Mouse (Mus musculus) liver, postnatal 0 days (tissue): ENCODE results near the gene I0C0044D17Rik. TPM values are rescaled to one million over a fixed set of nuclear protein-coding genes. Genes with fewer than 3 reads are reported as not detected.
A peak's percentile ranks its signal among the peaks of the same experiment; 100 is the strongest.

Experiments
- ATAC-seq: fragments of 200-750 bp; cut with Nextera tagmentation; 2 replicates; pipeline ENCODE4 v1.8.0; 2017; ENCODE audit warnings: mild to moderate bottlenecking, moderate library complexity
- DNase-seq: peaks from one replicate; pipeline ENCODE4 v3.0.0-alpha.2; 2016
- H3K27ac ChIP-seq: fragments of 300-500 bp; sonication (generic); 2 replicates; pipeline ENCODE4 v1.5.1; 2014; ENCODE audit warnings: antibody characterized with exemption, moderate library complexity, mild to moderate bottlenecking, low read depth
- H3K27me3 ChIP-seq: fragments of 300-500 bp; sonication (generic); 2 replicates; pipeline ENCODE4 v1.6.1; 2014; ENCODE audit warnings: low read length, control low read depth, mixed read lengths; ENCODE audit not compliant: insufficient read depth
- H3K36me3 ChIP-seq: fragments of 300-500 bp; sonication (generic); replicated peaks from 2 replicates; pipeline ENCODE4 v1.6.1; 2014; ENCODE audit warnings: mild to moderate bottlenecking, control low read depth, low read length, moderate library complexity, mixed read lengths; ENCODE audit not compliant: insufficient read depth
- H3K4me1 ChIP-seq: fragments of 300-500 bp; sonication (generic); 2 replicates; pipeline ENCODE4 v1.6.1; 2014; ENCODE audit warnings: antibody characterized with exemption, mild to moderate bottlenecking, control low read depth; ENCODE audit not compliant: insufficient read depth
- H3K4me2 ChIP-seq: fragments of 300-500 bp; sonication (generic); 2 replicates; pipeline ENCODE4 v1.6.1; 2014; ENCODE audit warnings: low read depth, mild to moderate bottlenecking, low read length, moderate library complexity, mixed read lengths
- H3K4me3 ChIP-seq: fragments of 300-500 bp; sonication (generic); 2 replicates; pipeline ENCODE4 v1.5.1; 2014; ENCODE audit warnings: low read depth, low read length
- H3K9ac ChIP-seq: fragments of 300-500 bp; sonication (generic); replicated peaks from 2 replicates; pipeline ENCODE4 v1.6.1; 2014; ENCODE audit warnings: mild to moderate bottlenecking, moderate library complexity
- H3K9me3 ChIP-seq: fragments of 300-500 bp; sonication (generic); 2 replicates; pipeline ENCODE4 v1.6.1; 2016; ENCODE audit warnings: mild to moderate bottlenecking, control low read depth, low read length, mixed read lengths
- CTCF ChIP-seq: sonication (generic); IDR thresholded peaks from 2 replicates; pipeline ENCODE4 v1.5.1; 2016; ENCODE audit warnings: antibody characterized with exemption, low read depth
- EP300 ChIP-seq: IDR thresholded peaks from 2 replicates; pipeline ENCODE4 v1.6.1; 2016; ENCODE audit warnings: antibody characterized with exemption, low read depth, mild to moderate bottlenecking
- WGBS: fragments of 180-500 bp; shearing (Covaris S2); extraction: QIAGEN DNeasy Blood & Tissue Kit; methylation state at CpG from one replicate; pipeline ENCODE4 v1.1.7; 2014; ENCODE audit not compliant: insufficient replicate concordance; 5-methylcytosine and 5-hydroxymethylcytosine counted together
- polyA plus RNA-seq: library from polyadenylated mRNA; unstranded; fragments of >200 nt; fragmentation: Nextera tagmentation; extraction: Ambion mirVana; gene quantifications from 2 replicates; pipeline ENCODE4 v1.2.1, GENCODE M21; 2015

Gene I0C0044D17Rik
- polyA plus RNA-seq, 1 experiment from 2014 or later, result not detected

GRCm38 (mm10) chr4:98790721-98791120 is 32.9 kb downstream of the I0C0044D17Rik start:
- 59% methylated on average over 1 of the region's 1 CpGs for WGBS
- TF ChIP-seq EP300 (no peak), CTCF (no peak)

GRCm38 (mm10) chr4:98789861-98790311 is 33.8 kb downstream of the I0C0044D17Rik start:
- H3K27me3 ChIP-seq, result no peaks in the 10 kb centered on the region
- no peaks in the 10 kb centered on the region for H3K36me3 ChIP-seq
- WGBS, result 8% methylated on average over 10 of the region's 10 CpGs
- H3K4me2 ChIP-seq, result peak overlapping the region; percentile 45
- H3K4me3 ChIP-seq, result no peak overlapping the region
- 0 out of 2 replicates have a peak, but pooled peaks cover 2% of the 10 kb centered on the region for H3K4me1 ChIP-seq
- no peak overlapping the region for H3K27ac ChIP-seq
- ATAC-seq (no peak), DNase-seq (no peak)
- no peaks in the 10 kb centered on the region for H3K9me3 ChIP-seq
- H3K9ac ChIP-seq, result no peak overlapping the region
- TF ChIP-seq CTCF (no peak), EP300 (no peak)

More at GRCm38 (mm10) chr4:98790721-98791120, 32.9 kb downstream of the I0C0044D17Rik start:
- DNase-seq (no peak), ATAC-seq (no peak)
- Histone ChIP-seq H3K36me3 (no peaks in the 10 kb centered on the region), H3K27me3 (no peaks in the 10 kb centered on the region), H3K4me3 (no peak overlapping the region), H3K4me2 (no peak overlapping the region), H3K4me1 (0 out of 2 replicates have a peak, but pooled peaks cover 2% of the 10 kb centered on the region), H3K9ac (no peak overlapping the region), H3K27ac (no peak overlapping the region), H3K9me3 (no peaks in the 10 kb centered on the region)

GRCm38 (mm10) chr4:98789133-98789765 is 34.4 kb downstream of the I0C0044D17Rik start:
- 67% methylated on average over 7 of the region's 7 CpGs for WGBS
- no peaks in the 10 kb centered on the region for H3K27me3 ChIP-seq
- H3K4me3 ChIP-seq, result no peak overlapping the region
- no peak for ATAC-seq
- H3K4me2 ChIP-seq, result peak overlapping the region; percentile 45
- no peak overlapping the region for H3K9ac ChIP-seq
- no peak for TF ChIP-seq CTCF
- TF ChIP-seq EP300, result no peak
- H3K27ac ChIP-seq, result no peak overlapping the region
- no peak for DNase-seq
- 0 out of 2 replicates have a peak, but pooled peaks cover 2% of the 10 kb centered on the region for H3K4me1 ChIP-seq
- H3K36me3 ChIP-seq, result no peaks in the 10 kb centered on the region
- no peaks in the 10 kb centered on the region for H3K9me3 ChIP-seq

- ATAC-seq, result no peak
- Histone ChIP-seq H3K27me3 (no peaks in the 10 kb centered on the region), H3K27ac (no peak overlapping the region), H3K4me2 (no peak overlapping the region), H3K9ac (no peak overlapping the region), H3K36me3 (no peaks in the 10 kb centered on the region), H3K4me3 (no peak overlapping the region), H3K4me1 (0 out of 2 replicates have a peak, but pooled peaks cover 2% of the 10 kb centered on the region), H3K9me3 (no peaks in the 10 kb centered on the region)
- TF ChIP-seq EP300, result no peak
- no peak for TF ChIP-seq CTCF
- no peak for DNase-seq
- 40% methylated on average over 3 of the region's 3 CpGs for WGBS
These were observed 37.4 kb downstream of the I0C0044D17Rik start for GRCm38 (mm10) chr4:98786281-98786680.

GRCm38 (mm10) chr4:98785851-98786250 is 37.8 kb downstream of the I0C0044D17Rik start:
- Histone ChIP-seq H3K4me1 (0 out of 2 replicates have a peak, but pooled peaks cover 2% of the 10 kb centered on the region), H3K27ac (no peak overlapping the region), H3K9ac (no peak overlapping the region), H3K9me3 (no peaks in the 10 kb centered on the region), H3K4me3 (no peak overlapping the region), H3K27me3 (no peaks in the 10 kb centered on the region), H3K4me2 (no peak overlapping the region), H3K36me3 (no peaks in the 10 kb centered on the region)
- TF ChIP-seq EP300 (no peak), CTCF (no peak)
- no peak for DNase-seq
- ATAC-seq, result no peak
- 40% methylated on average over 8 of the region's 8 CpGs for WGBS

- ATAC-seq (no peak), DNase-seq (no peak)
- WGBS, result 13% methylated on average over 16 of the region's 16 CpGs
- Histone ChIP-seq H3K4me3 (no peak overlapping the region), H3K27ac (no peak overlapping the region), H3K4me2 (no peak overlapping the region), H3K36me3 (no peaks in the 10 kb centered on the region), H3K9me3 (no peaks in the 10 kb centered on the region), H3K27me3 (no peaks in the 10 kb centered on the region), H3K4me1 (no peaks in the 10 kb centered on the region), H3K9ac (no peak overlapping the region)
- TF ChIP-seq CTCF, result no peak
- TF ChIP-seq EP300, result no peak
These were observed 45.4 kb downstream of the I0C0044D17Rik start for GRCm38 (mm10) chr4:98778219-98778618.
